Mouse (Mus musculus): Measurements from ENCODE around the gene Bhlha15.

DNA sequence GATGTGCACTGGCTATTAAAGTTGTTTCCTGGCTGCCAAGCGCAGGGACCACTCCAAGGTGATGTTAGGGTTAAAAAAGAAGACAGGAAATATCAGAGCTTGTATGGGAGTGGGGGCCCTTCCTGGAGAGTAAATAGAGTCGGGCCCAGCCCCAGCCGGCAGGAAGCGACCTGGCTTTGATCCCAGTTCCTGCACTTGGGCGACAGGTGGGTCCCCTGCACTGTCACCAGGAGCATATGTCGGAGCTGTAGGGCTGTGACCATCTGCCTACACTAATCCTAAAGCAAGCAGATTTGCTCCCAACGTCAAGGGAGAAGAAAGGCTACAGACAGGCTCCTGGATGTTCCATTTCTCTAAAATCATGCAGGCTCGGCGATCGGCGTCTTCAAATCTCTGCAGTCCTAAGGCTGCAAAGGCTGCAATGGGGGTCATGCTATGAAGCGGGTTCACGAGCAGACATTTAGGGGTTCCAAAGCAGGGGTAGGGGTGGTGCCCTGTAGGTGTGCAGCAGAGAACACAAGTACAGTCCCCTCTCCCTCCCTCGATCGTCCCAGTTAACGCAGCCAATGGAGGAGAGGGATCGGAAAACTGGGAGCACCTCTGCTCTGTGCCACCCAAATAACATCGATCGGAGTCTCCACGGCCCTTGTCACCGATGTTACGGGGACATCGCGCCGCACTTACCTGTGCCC, 32.9 kb downstream of the Bhlha15 start:
- no peak for TF ChIP-seq EP300 (IDR thresholded peaks at IDR 0.05; ENCODE audit: low read depth)
- no peak for TF ChIP-seq CTCF (IDR thresholded peaks at IDR 0.05; ENCODE audit: low read depth)
